Mouse (Mus musculus) ES-E14 (cell line): ENCODE measurements around the gene Mettl21e. TPM values are rescaled to one million over a fixed set of nuclear protein-coding genes. Genes with fewer than 3 reads are reported as not detected.

ENCODE experiments used
- DNase-seq: peaks from one replicate; pipeline ENCODE4 v3.0.0-alpha.2; 2013; ENCODE audit warnings: low read depth, low spot score
- H3K27ac ChIP-seq: 2 replicates; pipeline ENCODE4 v1.5.1; 2012; ENCODE audit warnings: low read depth, mild to moderate bottlenecking, low read length, moderate library complexity, mixed read lengths; ENCODE audit not compliant: poor library complexity, insufficient read depth, severe bottlenecking
- H3K36me3 ChIP-seq: 2 replicates; pipeline ENCODE4 v1.6.1; 2012; ENCODE audit warnings: mild to moderate bottlenecking, low read length, moderate library complexity, mixed read lengths; ENCODE audit not compliant: control insufficient read depth, poor library complexity, insufficient read depth, severe bottlenecking
- H3K4me1 ChIP-seq, 2 experiments: fragments of 150-350 bp in 1 of 2; sonication (generic) in 1 of 2; 2 replicates each; pipeline ENCODE4 v1.6.1; 2012; ENCODE audit warnings: low read length in 2 of 2, mild to moderate bottlenecking in 1 of 2, mixed read lengths in 1 of 2; ENCODE audit not compliant: control insufficient read depth in 2 of 2, insufficient read depth in 2 of 2, poor library complexity in 1 of 2
- H3K4me3 ChIP-seq, 2 experiments: fragments of 150-350 bp in 1 of 2; sonication (generic) in 1 of 2; 2 replicates each; pipeline ENCODE4 v1.5.1; 2012; ENCODE audit warnings: low read length in 2 of 2, low read depth in 1 of 2, mild to moderate bottlenecking in 1 of 2, mixed read lengths in 1 of 2; ENCODE audit not compliant: insufficient read depth in 1 of 2, poor library complexity in 1 of 2, severe bottlenecking in 1 of 2
- H3K9ac ChIP-seq: 2 replicates; pipeline ENCODE4 v1.6.1; 2012; ENCODE audit warnings: low read depth, mild to moderate bottlenecking, low read length, mixed read lengths; ENCODE audit not compliant: poor library complexity, insufficient read depth, severe bottlenecking
- H3K9me3 ChIP-seq: fragments of 150-350 bp; sonication (generic); 2 replicates; pipeline ENCODE4 v1.6.1; 2012; ENCODE audit warnings: low read depth, mild to moderate bottlenecking, low read length; ENCODE audit not compliant: control insufficient read depth, insufficient read depth
- CHD2 ChIP-seq: IDR thresholded peaks from 2 replicates; pipeline ENCODE4 v1.6.1; 2014; ENCODE audit warnings: mild to moderate bottlenecking, low read depth, low read length, inconsistent platforms
- HCFC1 ChIP-seq: IDR thresholded peaks from 2 replicates; pipeline ENCODE4 v1.6.1; 2012; ENCODE audit warnings: low read length, inconsistent platforms, borderline replicate concordance; ENCODE audit not compliant: insufficient read depth
- MAFK ChIP-seq: IDR thresholded peaks from 2 replicates; pipeline ENCODE4 v1.6.1; 2014; ENCODE audit warnings: mild to moderate bottlenecking, low read depth, low read length, inconsistent platforms; ENCODE audit not compliant: insufficient read depth
- ZC3H11A ChIP-seq: IDR thresholded peaks from 2 replicates; pipeline ENCODE4 v1.6.1; 2012; ENCODE audit warnings: low read depth, mild to moderate bottlenecking, inconsistent platforms, low read length, borderline replicate concordance
- ZNF384 ChIP-seq: IDR thresholded peaks from 2 replicates; pipeline ENCODE4 v1.6.1; 2012; ENCODE audit warnings: low read depth, low read length, inconsistent platforms
- in situ Hi-C, 2 experiments: fragments of 600-800 bp; cut with MboI; formaldehyde crosslinking; loops; one replicate each; pipeline ENCODE4 v1.15.1; 2025; ENCODE audit warnings: low sequenced_read_pairs in 2 of 2, inconsistent platforms in 1 of 2; ENCODE audit not compliant: unreplicated experiment in 2 of 2
- total RNA-seq: library from RNA; depleted of rRNA; stranded (reverse); fragments of 300-350 nt; gene quantifications from 2 replicates; pipeline ENCODE4 v1.2.3, GENCODE M21; 2012

Gene Mettl21e
- total RNA-seq, 1 experiment, result not detected

- in situ Hi-C loops, result no loop called here
- H3K4me3 ChIP-seq, result no peak overlapping the region
- no peak for DNase-seq
Measured at GRCm38 (mm10) chr1:44229044-44229443, 10.3 kb upstream of the Mettl21e start.

GRCm38 (mm10) chr1:44217118-44217517, 1.6 kb downstream of the Mettl21e start:
- H3K4me1 ChIP-seq, result no peaks in the 10 kb centered on the region
- no peak overlapping the region for H3K9ac ChIP-seq
- in situ Hi-C loops, result no loop called here
- no peaks in the 10 kb centered on the region for H3K9me3 ChIP-seq
- TF ChIP-seq CHD2 (no peak), ZC3H11A (no peak), ZNF384 (no peak), HCFC1 (no peak), MAFK (no peak)
- H3K4me3 ChIP-seq, result no peak overlapping the region
- no peak overlapping the region for H3K27ac ChIP-seq
- no peak for DNase-seq
- no peaks in the 10 kb centered on the region for H3K36me3 ChIP-seq

More at GRCm38 (mm10) chr1:44229044-44229443, 10.3 kb upstream of the Mettl21e start:
- Histone ChIP-seq H3K9me3 (no peaks in the 10 kb centered on the region), H3K27ac (no peak overlapping the region), H3K36me3 (no peaks in the 10 kb centered on the region), H3K9ac (no peak overlapping the region), H3K4me1 (no peaks in the 10 kb centered on the region)
- peak; percentile 89 for TF ChIP-seq ZC3H11A
- no peak for TF ChIP-seq CHD2

GRCm38 (mm10) chr1:44216352-44217116, 2.2 kb downstream of the Mettl21e start:
- Histone ChIP-seq H3K27ac (no peak overlapping the region), H3K4me3 (no peak overlapping the region), H3K36me3 (no peaks in the 10 kb centered on the region), H3K9me3 (no peaks in the 10 kb centered on the region), H3K4me1 (no peaks in the 10 kb centered on the region), H3K9ac (no peak overlapping the region)
- no peak for TF ChIP-seq ZNF384
- TF ChIP-seq CHD2, result no peak
- TF ChIP-seq MAFK, result no peak
- TF ChIP-seq HCFC1, result no peak
- TF ChIP-seq ZC3H11A, result no peak
- in situ Hi-C loops, result no loop called here
- DNase-seq, result no peak

- DNase-seq, result no peak
- in situ Hi-C loops, result no loop called here
- Histone ChIP-seq H3K9ac (no peak overlapping the region), H3K4me1 (no peaks in the 10 kb centered on the region), H3K9me3 (no peaks in the 10 kb centered on the region), H3K36me3 (no peaks in the 10 kb centered on the region), H3K4me3 (no peak overlapping the region), H3K27ac (no peak overlapping the region)
- TF ChIP-seq ZC3H11A (no peak), CHD2 (no peak), MAFK (no peak), ZNF384 (no peak), HCFC1 (no peak)
Measured at GRCm38 (mm10) chr1:44214443-44214842, 4.3 kb downstream of the Mettl21e start.

- Histone ChIP-seq H3K9me3 (no peaks in the 10 kb centered on the region), H3K27ac (no peak overlapping the region), H3K4me1 (peaks cover 0 to 2% of the 10 kb centered on the region in 2 experiments; a peak in 1 of 4 replicates), H3K36me3 (no peaks in the 10 kb centered on the region), H3K4me3 (no peak overlapping the region), H3K9ac (no peak overlapping the region)
- TF ChIP-seq MAFK (no peak), HCFC1 (no peak), ZC3H11A (no peak), ZNF384 (no peak), CHD2 (no peak)
- DNase-seq, result no peak
- in situ Hi-C loops, result no loop called here
Measured at GRCm38 (mm10) chr1:44202876-44203275, 15.9 kb downstream of the Mettl21e start.
